Mouse (Mus musculus): ENCODE results near the gene Hhipl1.

GRCm38 (mm10) chr12:108259322-108260049 is 46.6 kb upstream of the Hhipl1 start:
- TF ChIP-seq CTCF (IDR thresholded peaks at IDR 0.05; ENCODE audit: borderline replicate concordance, extremely low read depth, insufficient read depth, insufficient read length) (no peak), POLR2A (IDR thresholded peaks at IDR 0.05; ENCODE audit: borderline replicate concordance, extremely low read depth, insufficient read depth, insufficient read length, poor library complexity, severe bottlenecking) (no peak)
